Mouse (Mus musculus) embryonic facial prominence, embryonic 14.5 days (tissue): ENCODE data around the gene Mapk12. TPM values are rescaled to one million over a fixed set of nuclear protein-coding genes. Genes with fewer than 3 reads are reported as not detected.

Source experiments
- ATAC-seq: fragments of 200-750 bp; cut with Nextera tagmentation; 2 replicates; pipeline ENCODE4 v1.8.0; 2017; ENCODE audit warnings: low read depth, moderate number of reproducible peaks, moderate TSS enrichment
- DNase-seq: peaks from one replicate; pipeline ENCODE4 v3.0.0-alpha.2; 2015; ENCODE audit warnings: low spot score
- H3K27ac ChIP-seq: fragments of 300-500 bp; sonication (generic); replicated peaks from 2 replicates; pipeline ENCODE4 v1.5.1; 2014; ENCODE audit warnings: low read depth, mild to moderate bottlenecking, low read length, moderate library complexity
- H3K27me3 ChIP-seq: fragments of 300-500 bp; sonication (generic); replicated peaks from 2 replicates; pipeline ENCODE4 v1.6.1; 2014; ENCODE audit warnings: low read length; ENCODE audit not compliant: control insufficient read depth, insufficient read depth
- H3K36me3 ChIP-seq: fragments of 300-500 bp; sonication (generic); 2 replicates; pipeline ENCODE4 v1.6.1; 2014; ENCODE audit warnings: low read length, mixed read lengths; ENCODE audit not compliant: control insufficient read depth, insufficient read depth
- H3K4me1 ChIP-seq: fragments of 300-500 bp; sonication (generic); 2 replicates; pipeline ENCODE4 v1.6.1; 2014; ENCODE audit warnings: antibody characterized with exemption, low read length; ENCODE audit not compliant: control insufficient read depth, insufficient read depth
- H3K4me2 ChIP-seq: fragments of 300-500 bp; sonication (generic); 2 replicates; pipeline ENCODE4 v1.6.1; 2014; ENCODE audit warnings: low read depth, mild to moderate bottlenecking, low read length, moderate library complexity, mixed read lengths
- H3K4me3 ChIP-seq: fragments of 300-500 bp; sonication (generic); 2 replicates; pipeline ENCODE4 v1.5.1; 2014; ENCODE audit warnings: low read depth, mild to moderate bottlenecking, low read length
- H3K9ac ChIP-seq: fragments of 300-500 bp; sonication (generic); 2 replicates; pipeline ENCODE4 v1.6.1; 2014; ENCODE audit warnings: low read depth, mild to moderate bottlenecking, low read length, moderate library complexity, mixed read lengths
- H3K9me3 ChIP-seq: fragments of 300-500 bp; sonication (generic); 2 replicates; pipeline ENCODE4 v1.6.1; 2016; ENCODE audit warnings: low read length; ENCODE audit not compliant: control insufficient read depth
- WGBS: fragments of 180-500 bp; shearing (Covaris S2); extraction: QIAGEN DNeasy Blood & Tissue Kit; methylation state at CpG from one replicate; pipeline ENCODE4 v1.1.7; 2014; 5-methylcytosine and 5-hydroxymethylcytosine counted together
- polyA plus RNA-seq: library from polyadenylated mRNA; unstranded; fragments of >200 nt; fragmentation: Nextera tagmentation; extraction: Ambion mirVana; gene quantifications from 2 replicates; pipeline ENCODE4 v1.2.1, GENCODE M21; 2014

The Mapk12 gene
- polyA plus RNA-seq, 1 experiment from 2014 or later: 14.2 TPM

- no peak overlapping the region for H3K9ac ChIP-seq
- H3K4me1 ChIP-seq: no peaks in the 10 kb centered on the region
- H3K36me3 ChIP-seq: peaks cover 100% of the 10 kb centered on the region
- H3K27me3 ChIP-seq: no peaks in the 10 kb centered on the region
- H3K4me2 ChIP-seq: no peak overlapping the region
- 89% methylated on average over 10 of the region's 10 CpGs for WGBS
- DNase-seq (no peak), ATAC-seq (no peak)
- H3K4me3 ChIP-seq: no peak overlapping the region
- no peaks in the 10 kb centered on the region for H3K9me3 ChIP-seq
- no peak overlapping the region for H3K27ac ChIP-seq
Observed at GRCm38 (mm10) chr15:89103921-89104320, 36.6 kb downstream of the Mapk12 start.

GRCm38 (mm10) chr15:89102646-89103045 is 37.9 kb downstream of the Mapk12 start:
- Histone ChIP-seq H3K4me2 (no peak overlapping the region), H3K9me3 (no peaks in the 10 kb centered on the region), H3K36me3 (peaks cover 98% of the 10 kb centered on the region), H3K9ac (no peak overlapping the region), H3K27ac (no peak overlapping the region), H3K4me3 (no peak overlapping the region), H3K27me3 (no peaks in the 10 kb centered on the region), H3K4me1 (no peaks in the 10 kb centered on the region)
- DNase-seq (no peak), ATAC-seq (no peak)
- 72% methylated on average over 5 of the region's 5 CpGs for WGBS

GRCm38 (mm10) chr15:89100823-89101222 is 39.7 kb downstream of the Mapk12 start:
- H3K9me3 ChIP-seq: no peaks in the 10 kb centered on the region
- 86% methylated on average over 12 of the region's 12 CpGs for WGBS
- H3K4me1 ChIP-seq: no peaks in the 10 kb centered on the region
- DNase-seq (peak; percentile 14), ATAC-seq (0 out of 2 replicates have a peak, but pooled peaks have one; percentile 16)
- H3K27me3 ChIP-seq: no peaks in the 10 kb centered on the region
- H3K4me2 ChIP-seq: no peak overlapping the region
- no peak overlapping the region for H3K4me3 ChIP-seq
- H3K36me3 ChIP-seq: peaks cover 99% of the 10 kb centered on the region
- no peak overlapping the region for H3K9ac ChIP-seq
- no peak overlapping the region for H3K27ac ChIP-seq

- Histone ChIP-seq H3K4me3 (no peak overlapping the region), H3K4me2 (no peak overlapping the region)
Observed at GRCm38 (mm10) chr15:89098616-89099015, 41.9 kb downstream of the Mapk12 start.

GRCm38 (mm10) chr15:89097450-89097849 is 43.1 kb downstream of the Mapk12 start:
- Histone ChIP-seq H3K9ac (no peak overlapping the region), H3K4me3 (no peak overlapping the region), H3K9me3 (no peaks in the 10 kb centered on the region), H3K4me1 (no peaks in the 10 kb centered on the region), H3K27me3 (no peaks in the 10 kb centered on the region), H3K27ac (no peak overlapping the region), H3K36me3 (peaks cover 98% of the 10 kb centered on the region), H3K4me2 (no peak overlapping the region)
- WGBS: 91% methylated on average over 5 of the region's 5 CpGs
- DNase-seq: no peak
- ATAC-seq: no peak

More at GRCm38 (mm10) chr15:89098616-89099015, 41.9 kb downstream of the Mapk12 start:
- H3K36me3 ChIP-seq: peaks cover 99% of the 10 kb centered on the region
- H3K9ac ChIP-seq: no peak overlapping the region
- ATAC-seq: no peak
- H3K9me3 ChIP-seq: no peaks in the 10 kb centered on the region
- no peaks in the 10 kb centered on the region for H3K4me1 ChIP-seq
- H3K27me3 ChIP-seq: no peaks in the 10 kb centered on the region
- H3K27ac ChIP-seq: no peak overlapping the region
- DNase-seq: no peak
- 85% methylated on average over 7 of the region's 7 CpGs for WGBS

GRCm38 (mm10) chr15:89092181-89092580 is 48.3 kb downstream of the Mapk12 start:
- ATAC-seq (no peak), DNase-seq (no peak)
- Histone ChIP-seq H3K4me2 (no peak overlapping the region), H3K27me3 (no peaks in the 10 kb centered on the region), H3K27ac (no peak overlapping the region), H3K4me3 (no peak overlapping the region), H3K9ac (no peak overlapping the region), H3K36me3 (peaks cover 52% of the 10 kb centered on the region), H3K4me1 (peaks cover 9% of the 10 kb centered on the region), H3K9me3 (no peaks in the 10 kb centered on the region)
- 77% methylated on average over 5 of the region's 5 CpGs for WGBS

GRCm38 (mm10) chr15:89090662-89091061 is 49.8 kb downstream of the Mapk12 start:
- DNase-seq: no peak
- ATAC-seq: no peak
- Histone ChIP-seq H3K9ac (no peak overlapping the region), H3K4me1 (peaks cover 9% of the 10 kb centered on the region), H3K9me3 (no peaks in the 10 kb centered on the region), H3K36me3 (peaks cover 52% of the 10 kb centered on the region), H3K27me3 (no peaks in the 10 kb centered on the region), H3K4me2 (0 out of 2 replicates have a peak overlapping the region, but pooled peaks have one; percentile 95), H3K4me3 (no peak overlapping the region), H3K27ac (no peak overlapping the region)
- WGBS: 76% methylated on average over 4 of the region's 4 CpGs

GRCm38 (mm10) chr15:89089248-89090051 is 51.1 kb downstream of the Mapk12 start:
- H3K4me3 ChIP-seq: peak overlapping the region; percentile 98
- H3K4me2 ChIP-seq: peak overlapping the region; percentile 95
- H3K36me3 ChIP-seq: peaks cover 52% of the 10 kb centered on the region
- peaks cover 9% of the 10 kb centered on the region for H3K4me1 ChIP-seq
- peak; percentile 60 for ATAC-seq
- whole genome bisulfite sequencing: 3% methylated on average over 49 of the region's 68 CpGs
- no peaks in the 10 kb centered on the region for H3K27me3 ChIP-seq
- peak overlapping the region; percentile 63 for H3K27ac ChIP-seq
- H3K9me3 ChIP-seq: no peaks in the 10 kb centered on the region
- H3K9ac ChIP-seq: peak overlapping the region; percentile 95
- no peak for DNase-seq
